Mouse (Mus musculus) heart, postnatal 0 days (tissue): ENCODE results near the gene Rapgef2.

ENCODE experiments used
- CTCF ChIP-seq: IDR thresholded peaks from 2 replicates; pipeline ENCODE4 v1.5.1; 2016; ENCODE audit warnings: antibody characterized with exemption, control low read depth, low read depth
- EP300 ChIP-seq: IDR thresholded peaks from 2 replicates; pipeline ENCODE4 v1.6.1; 2016; ENCODE audit warnings: antibody characterized with exemption, low read depth

GRCm38 (mm10) chr3:79068976-79069375 is 217.3 kb downstream of the Rapgef2 start:
- TF ChIP-seq EP300, result no peak
- TF ChIP-seq CTCF, result no peak
